Mouse (Mus musculus) Patski (cell line): ENCODE results near the gene Gm20695. TPM values are rescaled to one million over a fixed set of nuclear protein-coding genes. Genes with fewer than 3 reads are reported as not detected.

Experiments used
- ATAC-seq: fragments of 100-300 bp; one replicate; pipeline ENCODE4 v1.8.0; 2021
- CTCF ChIA-PET: fragments of 350-600 bp; sonication (Branson Sonifier 250); formaldehyde crosslinking; loops from one replicate; lab custom pipeline; 2022; ENCODE audit warnings: inconsistent platforms; lab: Charles Lee
- POLR2A ChIA-PET: fragments of 350-600 bp; sonication (Branson Sonifier 250); formaldehyde crosslinking; loops from one replicate; lab custom pipeline; 2022; ENCODE audit warnings: antibody characterized with exemption, inconsistent platforms; lab: Charles Lee
- DNase-seq: peaks from one replicate; pipeline ENCODE4 v3.0.0-alpha.2; 2011; ENCODE audit warnings: low read depth, low spot score
- H3K27me3 ChIP-seq: fragments of 371-371 bp; one replicate; pipeline ENCODE4 v1.5.1; 2021
- CTCF ChIP-seq: fragments of 100-300 bp; IDR thresholded peaks from one replicate; pipeline ENCODE4 v1.5.1; 2021
- in situ Hi-C: fragments of 300-500 bp; cut with MboI; formaldehyde crosslinking; loops from 3 replicates; pipeline ENCODE4 v1.11.1; 2018; ENCODE audit warnings: low pct_unique_long_range_greater_than_20kb, mixed read lengths
- polyA plus RNA-seq: library from polyadenylated mRNA; unstranded; gene quantifications from one replicate; pipeline ENCODE4 v1.2.3, GENCODE M21; 2021

The Gm20695 gene
- polyA plus RNA-seq, 1 experiment from 2014 or later = 0.59 TPM

- no peak for ATAC-seq
- no peaks in the 10 kb centered on the region for H3K27me3 ChIP-seq
- no peak for TF ChIP-seq CTCF
- CTCF ChIA-PET = interaction anchor here (1.3 kb wide), 1 partner anchor 12 kb away, joined by 3 read pairs; no protein-coding TSS in a partner anchor
- in situ Hi-C loops = no loop called here
- no peak for DNase-seq
- POLR2A ChIA-PET = no interaction called here
Observed at GRCm38 (mm10) chr16:3929151-3929550, 44.7 kb downstream of the Gm20695 start.

GRCm38 (mm10) chr16:3933536-3933935 is 49.1 kb downstream of the Gm20695 start:
- POLR2A ChIA-PET = no interaction called here
- CTCF ChIA-PET = no interaction called here
- no peak for TF ChIP-seq CTCF

GRCm38 (mm10) chr16:3934091-3934490 is 49.6 kb downstream of the Gm20695 start:
- no peak for TF ChIP-seq CTCF
- CTCF ChIA-PET = interaction anchor here (0.7 kb wide), 1 partner anchor 25 kb away, joined by 3 read pairs; the partner anchor contains the start of genes 1700037C18Rik and Cluap1
- ATAC-seq = peak; percentile 26
- POLR2A ChIA-PET = no interaction called here
- in situ Hi-C loops = no loop called here
- no peaks in the 10 kb centered on the region for H3K27me3 ChIP-seq
- DNase-seq = no peak

More at GRCm38 (mm10) chr16:3933536-3933935, 49.1 kb downstream of the Gm20695 start:
- no peak for ATAC-seq
- in situ Hi-C loops = no loop called here
- no peaks in the 10 kb centered on the region for H3K27me3 ChIP-seq
- DNase-seq = peak; percentile 10

GRCm38 (mm10) chr16:3934701-3935100 is 50.3 kb downstream of the Gm20695 start:
- no peak for TF ChIP-seq CTCF
- in situ Hi-C loops = no loop called here
- no peaks in the 10 kb centered on the region for H3K27me3 ChIP-seq
- ChIA-PET POLR2A (no interaction called here), CTCF (interaction anchor here (0.7 to 0.9 kb wide), 2 partner anchors 14 to 26 kb away, joined by 3 read pairs; partner anchors contain the start of genes 1700037C18Rik and Cluap1)
- ATAC-seq (peak; percentile 8), DNase-seq (no peak)

GRCm38 (mm10) chr16:3951141-3951540 is 66.7 kb downstream of the Gm20695 start:
- no peak for DNase-seq
- in situ Hi-C loops = no loop called here
- TF ChIP-seq CTCF = no peak
- ChIA-PET POLR2A (no interaction called here), CTCF (no interaction called here)
- ATAC-seq = no peak
- H3K27me3 ChIP-seq = no peaks in the 10 kb centered on the region

- no peaks in the 10 kb centered on the region for H3K27me3 ChIP-seq
- in situ Hi-C loops = no loop called here
- POLR2A ChIA-PET = no interaction called here
- peak; percentile 69 for DNase-seq
- TF ChIP-seq CTCF = no peak
- CTCF ChIA-PET = no interaction called here
- ATAC-seq = peak; percentile 86
Observed at GRCm38 (mm10) chr16:3956369-3956768, 71.9 kb downstream of the Gm20695 start.

- no peak for TF ChIP-seq CTCF
- in situ Hi-C loops = no loop called here
- CTCF ChIA-PET = no interaction called here
- DNase-seq (no peak), ATAC-seq (no peak)
- H3K27me3 ChIP-seq = no peaks in the 10 kb centered on the region
- POLR2A ChIA-PET = no interaction called here
Observed at GRCm38 (mm10) chr16:3959261-3959660, 74.8 kb downstream of the Gm20695 start.

GRCm38 (mm10) chr16:3964990-3965389 is 80.5 kb downstream of the Gm20695 start:
- ATAC-seq (no peak), DNase-seq (no peak)
- ChIA-PET CTCF (interaction anchor here (1.5 kb wide), 1 partner anchor 22 kb away, joined by 3 read pairs; no protein-coding TSS in a partner anchor), POLR2A (no interaction called here)
- in situ Hi-C loops = no loop called here
- no peaks in the 10 kb centered on the region for H3K27me3 ChIP-seq
- TF ChIP-seq CTCF = no peak

- ATAC-seq = no peak
- TF ChIP-seq CTCF = no peak
- CTCF ChIA-PET = interaction anchor here (1.5 kb wide), 1 partner anchor 22 kb away, joined by 3 read pairs; no protein-coding TSS in a partner anchor
Observed at GRCm38 (mm10) chr16:3965534-3965933, 81.1 kb downstream of the Gm20695 start.

More at GRCm38 (mm10) chr16:3965534-3965933, 81.1 kb downstream of the Gm20695 start:
- no peak for DNase-seq
- no peaks in the 10 kb centered on the region for H3K27me3 ChIP-seq
- POLR2A ChIA-PET = no interaction called here
- in situ Hi-C loops = no loop called here

Other genes with a start within 250 kb of the Gm20695 start
- gene Mefv, start 166.6 kb upstream of the Gm20695 start, polyA plus RNA-seq = not detected
- 21.3 TPM for gene Zfp263, start 140.6 kb upstream of the Gm20695 start, polyA plus RNA-seq
- gene Olfr15, start 53.8 kb upstream of the Gm20695 start, polyA plus RNA-seq = 0.04 TPM
- gene Zfp174, start 37.4 kb upstream of the Gm20695 start, polyA plus RNA-seq = 3.2 TPM
- 53.5 TPM for gene Naa60, start 12.3 kb upstream of the Gm20695 start, polyA plus RNA-seq
- gene Zfp597, start 87 bp upstream of the Gm20695 start, polyA plus RNA-seq = 6.6 TPM
- gene 1700037C18Rik, start 24.0 kb downstream of the Gm20695 start, polyA plus RNA-seq = 13.1 TPM
- 37.7 TPM for gene Cluap1, start 24.2 kb downstream of the Gm20695 start, polyA plus RNA-seq
- 0.95 TPM for gene Nlrc3, start 92.0 kb downstream of the Gm20695 start, polyA plus RNA-seq
- 26.4 TPM for gene Slx4, start 119.1 kb downstream of the Gm20695 start, polyA plus RNA-seq
- gene Dnase1, start 152.3 kb downstream of the Gm20695 start, polyA plus RNA-seq = 6.7 TPM
- gene Trap1, start 193.2 kb downstream of the Gm20695 start, polyA plus RNA-seq = 128 TPM